Mouse (Mus musculus) ES-E14 (cell line): ENCODE data around the gene Morn5.

ENCODE experiments used
- MAFK ChIP-seq: IDR thresholded peaks from 2 replicates; pipeline ENCODE4 v1.6.1; 2014; ENCODE audit warnings: mild to moderate bottlenecking, low read depth, low read length, inconsistent platforms; ENCODE audit not compliant: insufficient read depth
- ZNF384 ChIP-seq: IDR thresholded peaks from 2 replicates; pipeline ENCODE4 v1.6.1; 2012; ENCODE audit warnings: low read depth, low read length, inconsistent platforms

DNA sequence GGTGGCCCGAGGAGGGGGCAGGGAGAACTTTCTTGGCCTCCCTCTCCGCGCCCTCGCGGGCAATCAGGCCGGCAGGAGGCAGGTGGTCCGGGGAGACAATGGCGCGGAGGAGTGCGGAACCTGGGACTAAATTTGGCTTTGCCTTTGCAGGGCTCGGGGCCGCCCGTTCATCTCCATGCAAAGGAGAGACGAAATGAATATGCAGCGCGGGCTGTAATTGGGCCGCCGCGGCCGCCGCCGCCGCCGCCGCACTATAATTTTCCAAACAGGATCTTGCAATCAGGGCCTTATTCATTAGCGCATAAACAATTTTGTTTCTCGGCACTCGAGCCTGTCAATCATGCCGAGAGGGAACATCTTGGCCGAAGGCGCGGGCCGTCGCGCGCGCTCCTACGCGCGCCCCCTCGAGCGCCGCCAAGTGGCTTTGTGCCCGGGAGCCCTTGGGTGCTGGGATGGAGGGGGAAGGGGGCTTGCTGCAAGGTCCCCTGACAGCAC lies 37.9 kb upstream of the Morn5 start:
- no peak for TF ChIP-seq MAFK
- no peak for TF ChIP-seq ZNF384
